Mouse (Mus musculus) liver, postnatal 0 days (tissue): ENCODE data around the gene G3bp2.

ENCODE experiments used
- CTCF ChIP-seq: sonication (generic); IDR thresholded peaks from 2 replicates; pipeline ENCODE4 v1.5.1; 2016; ENCODE audit warnings: antibody characterized with exemption, low read depth
- EP300 ChIP-seq: IDR thresholded peaks from 2 replicates; pipeline ENCODE4 v1.6.1; 2016; ENCODE audit warnings: antibody characterized with exemption, low read depth, mild to moderate bottlenecking

DNA sequence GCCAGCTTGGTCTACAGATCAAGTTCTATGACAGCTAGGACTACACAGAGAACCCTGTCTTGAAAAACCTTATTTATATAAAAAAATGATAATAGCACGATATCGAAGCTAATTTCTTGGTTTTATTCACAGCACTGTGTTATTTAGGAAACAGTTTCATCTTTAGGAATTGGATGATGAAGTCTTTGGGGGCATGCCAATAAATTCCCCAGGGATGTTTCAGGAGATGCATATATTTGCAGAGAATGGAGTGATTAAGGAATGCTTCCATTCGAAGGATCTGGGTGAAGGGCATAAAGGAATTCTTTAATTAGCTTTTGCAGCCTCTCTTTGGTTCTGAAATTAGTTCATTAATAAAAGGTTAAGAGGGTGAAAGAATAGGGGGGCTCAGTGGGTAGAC, 41.9 kb upstream of the G3bp2 start:
- TF ChIP-seq CTCF (no peak), EP300 (no peak)
